Mouse (Mus musculus): ENCODE measurements around the gene Gal3st4. TPM values are rescaled to one million over a fixed set of nuclear protein-coding genes. Genes with fewer than 3 reads are reported as not detected.
"Not testable (repeated sequence)": the region's sequence is repeated elsewhere in the genome, so short reads cannot be mapped to it uniquely, and the experiment has no call there.

Gal3st4 gene
- total RNA-seq, 1 experiment from 2014 or later = not detected

GRCm38 (mm10) chr5:138233778-138234177 lies 38.9 kb downstream of the Gal3st4 start:
- no peak for ATAC-seq (replicated peaks in 1 of 2; ENCODE audit: insufficient read depth in 1 of 2, low FRiP score in 2 of 2, low TSS enrichment in 1 of 2, low read depth in 1 of 2, poor library complexity in 2 of 2, severe bottlenecking in 2 of 2)

- ATAC-seq (replicated peaks in 1 of 2; ENCODE audit: insufficient read depth in 1 of 2, low FRiP score in 2 of 2, low TSS enrichment in 1 of 2, low read depth in 1 of 2, poor library complexity in 2 of 2, severe bottlenecking in 2 of 2) = no peak
Observed at GRCm38 (mm10) chr5:138229511-138229910, 43.1 kb downstream of the Gal3st4 start.

- ATAC-seq (replicated peaks in 1 of 2; ENCODE audit: insufficient read depth in 1 of 2, low FRiP score in 2 of 2, low TSS enrichment in 1 of 2, low read depth in 1 of 2, poor library complexity in 2 of 2, severe bottlenecking in 2 of 2) = peak in 1 of 2 experiments; percentile 22; a peak in 1 of 4 replicates
Observed at GRCm38 (mm10) chr5:138228026-138228425, 44.6 kb downstream of the Gal3st4 start.

GRCm38 (mm10) chr5:138227367-138227766 lies 45.3 kb downstream of the Gal3st4 start:
- ATAC-seq (replicated peaks in 1 of 2; ENCODE audit: insufficient read depth in 1 of 2, low FRiP score in 2 of 2, low TSS enrichment in 1 of 2, low read depth in 1 of 2, poor library complexity in 2 of 2, severe bottlenecking in 2 of 2) = peak; percentile 88 to 93

- ATAC-seq (replicated peaks in 1 of 2; ENCODE audit: insufficient read depth in 1 of 2, low FRiP score in 2 of 2, low TSS enrichment in 1 of 2, low read depth in 1 of 2, poor library complexity in 2 of 2, severe bottlenecking in 2 of 2) = no peak
Observed at GRCm38 (mm10) chr5:138226491-138226890, 46.1 kb downstream of the Gal3st4 start.

- ATAC-seq (replicated peaks in 1 of 2; ENCODE audit: insufficient read depth in 1 of 2, low FRiP score in 2 of 2, low TSS enrichment in 1 of 2, low read depth in 1 of 2, poor library complexity in 2 of 2, severe bottlenecking in 2 of 2) = no peak
Observed at GRCm38 (mm10) chr5:138225700-138226099, 46.9 kb downstream of the Gal3st4 start, which contains the start of gene Nxpe5. Gene Nxpe5 (plus strand): TSS chr5:138225898.

GRCm38 (mm10) chr5:138223287-138223686 lies 49.4 kb downstream of the Gal3st4 start:
- ATAC-seq (replicated peaks in 1 of 2; ENCODE audit: insufficient read depth in 1 of 2, low FRiP score in 2 of 2, low TSS enrichment in 1 of 2, low read depth in 1 of 2, poor library complexity in 2 of 2, severe bottlenecking in 2 of 2) = no peak

- peak; percentile 44 to 71; a peak in 3 of 4 replicates for ATAC-seq (replicated peaks in 1 of 2; ENCODE audit: insufficient read depth in 1 of 2, low FRiP score in 2 of 2, low TSS enrichment in 1 of 2, low read depth in 1 of 2, poor library complexity in 2 of 2, severe bottlenecking in 2 of 2)
Observed at GRCm38 (mm10) chr5:138222111-138222510, 50.5 kb downstream of the Gal3st4 start.

GRCm38 (mm10) chr5:138219864-138220263 lies 52.8 kb downstream of the Gal3st4 start:
- ATAC-seq (replicated peaks in 1 of 2; ENCODE audit: insufficient read depth in 1 of 2, low FRiP score in 2 of 2, low TSS enrichment in 1 of 2, low read depth in 1 of 2, poor library complexity in 2 of 2, severe bottlenecking in 2 of 2) = no peak

- not testable (repeated sequence) for ATAC-seq (replicated peaks in 1 of 2; ENCODE audit: insufficient read depth in 1 of 2, low FRiP score in 2 of 2, low TSS enrichment in 1 of 2, low read depth in 1 of 2, poor library complexity in 2 of 2, severe bottlenecking in 2 of 2)
Observed at GRCm38 (mm10) chr5:138216632-138217031, 56.0 kb downstream of the Gal3st4 start.

Other genes starting within 250 kb of the Gal3st4 start
- not detected in 2 replicates for gene Smok3c, start 219.6 kb downstream of the Gal3st4 start, total RNA-seq (2017)
- gene Zkscan1, start 187.8 kb downstream of the Gal3st4 start, total RNA-seq (2017) = 45.8 and 48.2 TPM in 2 replicates
- 17.3 and 18.4 TPM in 2 replicates for gene Zscan21, start 155.9 kb downstream of the Gal3st4 start, total RNA-seq (2017)
- gene Zfp113, start 117.1 kb downstream of the Gal3st4 start, total RNA-seq (2017) = 14.4 and 16.0 TPM in 2 replicates
- 32.6 and 52.6 TPM in 2 replicates for gene Cops6, start 111.8 kb downstream of the Gal3st4 start, total RNA-seq (2017)
- 34.8 and 50.0 TPM in 2 replicates for gene Ap4m1, start 100.8 kb downstream of the Gal3st4 start, total RNA-seq (2017)
- gene Mcm7, start 100.4 kb downstream of the Gal3st4 start, total RNA-seq (2017) = 449 and 495 TPM in 2 replicates
- gene Taf6, start 85.4 kb downstream of the Gal3st4 start, total RNA-seq (2017) = 30.3 and 40.9 TPM in 2 replicates
- 46.3 and 53.8 TPM in 2 replicates for gene Cnpy4, start 85.4 kb downstream of the Gal3st4 start, total RNA-seq (2017)
- 2.8 and 3.5 TPM in 2 replicates for gene Mblac1, start 78.5 kb downstream of the Gal3st4 start, total RNA-seq (2017)
- gene Nxpe5, start 46.9 kb downstream of the Gal3st4 start, total RNA-seq (2017) = 6.4 and 8.7 TPM in 2 replicates
- gene Lamtor4, start 17.4 kb downstream of the Gal3st4 start, total RNA-seq (2017) = 31.2 and 41.6 TPM in 2 replicates
- 34.1 and 38.8 TPM in 2 replicates for gene BC037034, start 8.8 kb downstream of the Gal3st4 start, total RNA-seq (2017)
- not detected in 2 replicates for gene Gm43720, start 7.1 kb upstream of the Gal3st4 start, total RNA-seq (2017)
- 5.8 and 7.1 TPM in 2 replicates for gene Gpc2, start 7.2 kb upstream of the Gal3st4 start, total RNA-seq (2017)
- gene Stag3, start 7.4 kb upstream of the Gal3st4 start, total RNA-seq (2017) = 8.7 and 25.5 TPM in 2 replicates
- 1.8 TPM in 1 of 2 replicates, not detected in the other for gene Pvrig, start 69.1 kb upstream of the Gal3st4 start, total RNA-seq (2017)
- gene Zfp157, start 168.6 kb upstream of the Gal3st4 start, total RNA-seq (2017) = 14.4 and 27.5 TPM in 2 replicates